Mouse (Mus musculus): ENCODE data around the gene Galntl5. TPM values are rescaled to one million over a fixed set of nuclear protein-coding genes. Genes with fewer than 3 reads are reported as not detected.
A peak's percentile ranks its signal among the peaks of the same experiment; 100 is the strongest.
"Not testable (repeated sequence)": the region's sequence is repeated elsewhere in the genome, so short reads cannot be mapped to it uniquely, and the experiment has no call there.

Galntl5 gene
- polyA plus RNA-seq, 1 experiment from 2014 or later = not detected

- DNase-seq (ENCODE audit: low spot score) (no peak), ATAC-seq (no peak)
- Histone ChIP-seq H3K27me3 (replicated peaks; ENCODE audit: insufficient read depth, low read length) (no peaks in the 10 kb centered on the region), H3K9ac (replicated peaks; ENCODE audit: low read depth) (no peak overlapping the region), H3K4me1 (ENCODE audit: insufficient read depth, low read depth, low read length) (no peaks in the 10 kb centered on the region), H3K36me3 (ENCODE audit: insufficient read depth, low read length) (no peaks in the 10 kb centered on the region), H3K4me3 (ENCODE audit: low read depth, low read length) (no peak overlapping the region), H3K27ac (ENCODE audit: low read length) (no peak overlapping the region), H3K4me2 (replicated peaks; ENCODE audit: low read depth, low read length) (no peak overlapping the region), H3K9me3 (ENCODE audit: low read length) (no peaks in the 10 kb centered on the region)
- WGBS = 83% methylated on average over 3 of the region's 3 CpGs
- TF ChIP-seq CTCF (IDR thresholded peaks at IDR 0.05) = no peak
- TF ChIP-seq EP300 (IDR thresholded peaks at IDR 0.05) = no peak
Observed at GRCm38 (mm10) chr5:25165789-25166135, 15.5 kb upstream of the Galntl5 start.

- TF ChIP-seq CTCF (IDR thresholded peaks at IDR 0.05) (no peak), EP300 (IDR thresholded peaks at IDR 0.05) (peak; percentile 21; the same call in 1 of the 2 replicates)
- no peak for ATAC-seq
- no peak overlapping the region for H3K4me3 ChIP-seq (ENCODE audit: low read depth, low read length)
- H3K27me3 ChIP-seq (replicated peaks; ENCODE audit: insufficient read depth, low read length) = no peaks in the 10 kb centered on the region
- H3K4me2 ChIP-seq (replicated peaks; ENCODE audit: low read depth, low read length) = no peak overlapping the region
- no peaks in the 10 kb centered on the region for H3K9me3 ChIP-seq (ENCODE audit: low read length)
- H3K4me1 ChIP-seq (ENCODE audit: insufficient read depth, low read depth, low read length) = no peaks in the 10 kb centered on the region
- H3K36me3 ChIP-seq (ENCODE audit: insufficient read depth, low read length) = no peaks in the 10 kb centered on the region
- WGBS = 45% methylated on average over 4 of the region's 4 CpGs
- H3K27ac ChIP-seq (ENCODE audit: low read length) = no peak overlapping the region
- DNase-seq (ENCODE audit: low spot score) = peak; percentile 16
- no peak overlapping the region for H3K9ac ChIP-seq (replicated peaks; ENCODE audit: low read depth)
Observed at GRCm38 (mm10) chr5:25166665-25167064, 14.6 kb upstream of the Galntl5 start.

DNA sequence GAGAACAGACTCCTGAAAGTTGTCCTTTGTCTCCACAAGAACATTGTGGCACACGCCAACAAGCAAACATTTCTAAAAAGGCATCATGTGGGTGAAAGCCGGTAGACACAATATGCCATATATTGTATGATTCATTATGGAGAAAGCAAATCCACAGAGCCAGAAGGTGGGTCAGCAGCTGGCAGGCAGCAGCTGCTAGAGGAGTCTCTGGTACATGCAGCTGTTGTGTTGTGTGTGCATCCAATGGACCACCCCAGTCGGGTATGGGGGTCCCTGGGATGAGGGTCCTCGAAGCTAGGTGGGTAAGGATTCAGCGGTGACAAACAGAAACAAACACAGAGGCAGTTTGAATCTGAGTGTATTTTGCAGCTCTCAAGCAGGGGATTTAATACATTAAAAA lies 3.3 kb upstream of the Galntl5 start:
- not testable (repeated sequence) for H3K36me3 ChIP-seq (ENCODE audit: insufficient read depth, low read length); H3K27me3 ChIP-seq (replicated peaks; ENCODE audit: insufficient read depth, low read length); ATAC-seq; DNase-seq (ENCODE audit: low spot score); H3K4me1 ChIP-seq (ENCODE audit: insufficient read depth, low read depth, low read length); H3K4me2 ChIP-seq (replicated peaks; ENCODE audit: low read depth, low read length); H3K9ac ChIP-seq (replicated peaks; ENCODE audit: low read depth); H3K9me3 ChIP-seq (ENCODE audit: low read length); H3K27ac ChIP-seq (ENCODE audit: low read length); H3K4me3 ChIP-seq (ENCODE audit: low read depth, low read length)
- 83% methylated on average over 5 of the region's 5 CpGs for WGBS

DNA sequence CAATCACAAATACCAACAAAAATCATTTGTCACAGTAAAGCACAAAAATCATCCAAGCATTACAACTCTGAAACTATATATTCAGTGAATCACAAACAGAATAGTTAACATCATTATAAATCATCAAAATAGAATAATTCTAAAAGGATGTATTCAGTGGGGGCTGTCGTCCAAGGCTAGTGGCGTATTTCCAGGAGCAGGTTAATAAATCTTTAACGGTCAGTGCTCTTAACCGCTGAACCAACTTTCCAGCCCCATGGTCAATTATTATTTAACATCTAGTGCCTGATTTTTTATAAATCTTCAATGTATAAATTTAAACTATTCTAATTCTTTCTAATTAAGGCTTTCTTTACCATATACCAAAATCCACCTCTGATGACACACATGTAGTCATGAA lies 2.7 kb upstream of the Galntl5 start:
- not testable (repeated sequence) for H3K4me1 ChIP-seq (ENCODE audit: insufficient read depth, low read depth, low read length); H3K9ac ChIP-seq (replicated peaks; ENCODE audit: low read depth); H3K9me3 ChIP-seq (ENCODE audit: low read length); H3K4me3 ChIP-seq (ENCODE audit: low read depth, low read length); H3K4me2 ChIP-seq (replicated peaks; ENCODE audit: low read depth, low read length); ATAC-seq; H3K27me3 ChIP-seq (replicated peaks; ENCODE audit: insufficient read depth, low read length); DNase-seq (ENCODE audit: low spot score); H3K36me3 ChIP-seq (ENCODE audit: insufficient read depth, low read length); H3K27ac ChIP-seq (ENCODE audit: low read length)
- 76% methylated on average over 4 of the region's 4 CpGs for WGBS

GRCm38 (mm10) chr5:25179284-25179683 lies 2.0 kb upstream of the Galntl5 start:
- no peaks in the 10 kb centered on the region for H3K9me3 ChIP-seq (ENCODE audit: low read length)
- no peak overlapping the region for H3K4me2 ChIP-seq (replicated peaks; ENCODE audit: low read depth, low read length)
- no peak overlapping the region for H3K27ac ChIP-seq (ENCODE audit: low read length)
- H3K36me3 ChIP-seq (ENCODE audit: insufficient read depth, low read length) = no peaks in the 10 kb centered on the region
- 94% methylated on average over 4 of the region's 4 CpGs for WGBS
- H3K27me3 ChIP-seq (replicated peaks; ENCODE audit: insufficient read depth, low read length) = no peaks in the 10 kb centered on the region
- DNase-seq (ENCODE audit: low spot score) = no peak
- no peak overlapping the region for H3K4me3 ChIP-seq (ENCODE audit: low read depth, low read length)
- no peaks in the 10 kb centered on the region for H3K4me1 ChIP-seq (ENCODE audit: insufficient read depth, low read depth, low read length)
- no peak overlapping the region for H3K9ac ChIP-seq (replicated peaks; ENCODE audit: low read depth)
- no peak for ATAC-seq
- no peak for TF ChIP-seq EP300 (IDR thresholded peaks at IDR 0.05)
- TF ChIP-seq CTCF (IDR thresholded peaks at IDR 0.05) = peak; percentile 28

DNA sequence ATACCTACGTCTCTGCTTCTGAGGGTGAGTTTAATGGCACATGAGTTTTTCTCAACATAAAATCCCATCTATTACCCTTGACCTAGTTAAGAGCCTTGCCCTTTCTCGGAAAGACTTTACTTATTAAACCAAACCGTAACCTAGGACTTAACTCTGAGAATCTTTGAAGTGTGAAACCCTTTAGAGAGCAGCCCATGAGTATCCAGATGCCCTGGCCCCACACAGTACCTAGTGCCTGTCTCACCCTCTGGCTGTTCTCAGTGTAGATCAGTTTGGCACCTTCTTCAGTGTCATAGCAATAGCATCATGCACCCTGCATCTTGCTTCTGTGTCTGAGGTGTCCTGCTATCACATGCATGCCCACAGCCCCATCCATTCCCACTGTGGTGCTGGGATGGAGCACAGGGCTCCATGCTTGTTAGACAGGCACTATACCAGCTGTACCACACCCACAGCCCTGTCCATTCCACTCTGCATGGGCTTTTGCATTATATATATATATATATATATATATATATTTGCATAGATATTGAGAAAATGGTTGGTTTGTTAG lies 1.2 kb upstream of the Galntl5 start:
- Histone ChIP-seq H3K9me3 (ENCODE audit: low read length) (no peaks in the 10 kb centered on the region), H3K4me2 (replicated peaks; ENCODE audit: low read depth, low read length) (no peak overlapping the region), H3K4me3 (ENCODE audit: low read depth, low read length) (no peak overlapping the region), H3K9ac (replicated peaks; ENCODE audit: low read depth) (no peak overlapping the region), H3K4me1 (ENCODE audit: insufficient read depth, low read depth, low read length) (no peaks in the 10 kb centered on the region), H3K27me3 (replicated peaks; ENCODE audit: insufficient read depth, low read length) (no peaks in the 10 kb centered on the region), H3K27ac (ENCODE audit: low read length) (no peak overlapping the region), H3K36me3 (ENCODE audit: insufficient read depth, low read length) (no peaks in the 10 kb centered on the region)
- no peak for DNase-seq (ENCODE audit: low spot score)
- no peak for ATAC-seq
- TF ChIP-seq EP300 (IDR thresholded peaks at IDR 0.05) (no peak), CTCF (IDR thresholded peaks at IDR 0.05) (no peak)
- WGBS = 92% methylated on average over 3 of the region's 3 CpGs

- Histone ChIP-seq H3K27ac (ENCODE audit: low read length) (no peak overlapping the region), H3K4me2 (replicated peaks; ENCODE audit: low read depth, low read length) (no peak overlapping the region), H3K4me1 (ENCODE audit: insufficient read depth, low read depth, low read length) (0 out of 2 replicates have a peak, but pooled peaks cover 4% of the 10 kb centered on the region), H3K4me3 (ENCODE audit: low read depth, low read length) (no peak overlapping the region), H3K9me3 (ENCODE audit: low read length) (no peaks in the 10 kb centered on the region), H3K9ac (replicated peaks; ENCODE audit: low read depth) (no peak overlapping the region), H3K36me3 (ENCODE audit: insufficient read depth, low read length) (no peaks in the 10 kb centered on the region), H3K27me3 (replicated peaks; ENCODE audit: insufficient read depth, low read length) (no peaks in the 10 kb centered on the region)
- 91% methylated on average over 4 of the region's 4 CpGs for WGBS
- TF ChIP-seq CTCF (IDR thresholded peaks at IDR 0.05) (no peak), EP300 (IDR thresholded peaks at IDR 0.05) (no peak)
- no peak for ATAC-seq
- DNase-seq (ENCODE audit: low spot score) = no peak
Observed at GRCm38 (mm10) chr5:25183595-25183994, 2.3 kb downstream of the Galntl5 start.
